Mouse (Mus musculus): ENCODE results near the gene Prpf8. TPM values are rescaled to one million over a fixed set of nuclear protein-coding genes. Genes with fewer than 3 reads are reported as not detected.
A peak's percentile ranks its signal among the peaks of the same experiment; 100 is the strongest.
"Not testable (repeated sequence)": the region's sequence is repeated elsewhere in the genome, so short reads cannot be mapped to it uniquely, and the experiment has no call there.

Gene Prpf8
- 100 to 1,000 TPM; 129 to 140 (median 135) TPM for total RNA-seq (2022)

- DNase-seq (ENCODE audit: low spot score in 2 of 2), result peak; percentile 98 to 99
These were observed at the start of gene Prpf8 for GRCm38 (mm10) chr11:75486601-75487285. Prpf8 (plus strand) TSS chr11:75486816.

DNA sequence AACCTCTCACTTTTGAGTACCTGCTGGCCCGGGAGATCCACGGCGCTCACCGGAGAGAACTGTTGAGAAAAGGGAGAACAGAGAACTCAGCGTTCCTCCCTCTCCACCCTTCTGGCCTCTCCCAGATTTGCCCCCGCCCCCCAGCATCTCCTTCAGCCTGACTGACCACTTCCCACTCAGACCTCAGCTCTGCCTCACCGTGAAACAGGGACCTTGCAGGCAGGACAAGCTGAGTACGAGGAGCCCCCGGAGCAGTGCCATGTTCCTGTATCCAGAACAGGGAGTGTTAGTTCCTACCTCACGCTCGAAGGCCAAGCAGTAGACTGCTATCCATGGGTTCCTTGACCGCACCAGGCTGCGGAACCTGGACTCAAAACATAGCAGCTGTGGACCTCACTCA is 48.4 kb upstream of the Prpf8 start:
- DNase-seq (ENCODE audit: low spot score in 2 of 2), result no peak

- DNase-seq (ENCODE audit: low spot score in 2 of 2), result no peak
These were observed 47.8 kb upstream of the Prpf8 start for GRCm38 (mm10) chr11:75438804-75439203.

DNA sequence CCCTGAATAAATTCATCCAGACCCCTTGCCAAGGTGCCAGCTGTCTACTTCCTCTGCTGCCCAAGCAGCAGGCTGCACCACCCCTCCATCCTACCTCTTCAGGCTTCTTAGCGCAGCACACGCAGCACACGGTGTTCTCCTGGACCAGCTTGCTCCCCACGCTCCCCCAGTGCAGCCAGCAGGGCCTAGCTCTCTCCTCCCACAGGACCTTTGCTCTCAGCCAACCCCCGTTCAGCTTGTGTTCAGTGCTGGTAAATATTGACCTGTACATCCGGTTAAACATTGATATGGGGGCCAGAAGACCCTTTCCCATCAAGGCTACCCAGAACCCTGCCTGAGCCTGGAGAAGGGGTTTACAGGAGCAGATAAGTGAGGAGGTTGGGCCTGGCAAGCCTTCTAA is 47.3 kb upstream of the Prpf8 start, which contains the start of gene Serpinf2:
Serpinf2 (minus strand) TSS at position 229 of the 400 bp plus-strand sequence.
- no peak for DNase-seq (ENCODE audit: low spot score in 2 of 2)

DNA sequence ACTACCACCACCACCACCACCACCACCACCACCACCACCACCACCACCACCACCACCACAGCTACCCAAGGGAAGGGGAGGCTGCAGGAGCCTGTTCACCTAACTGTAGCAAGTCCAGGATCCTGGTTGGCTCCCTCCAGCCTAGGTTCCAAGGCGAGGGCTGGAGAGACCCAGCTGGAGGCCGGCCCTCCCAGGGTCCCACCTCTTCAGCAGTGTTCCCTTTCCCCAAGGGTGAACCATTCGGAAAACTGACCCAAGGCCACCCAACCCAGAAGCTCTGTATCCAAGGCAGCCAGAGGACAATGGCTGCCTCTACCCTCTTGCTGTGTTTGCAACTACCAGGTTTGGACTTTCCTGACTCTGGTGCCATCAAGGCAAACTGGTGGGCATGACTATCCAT is 46.7 kb upstream of the Prpf8 start:
- DNase-seq (ENCODE audit: low spot score in 2 of 2), result no peak

DNA sequence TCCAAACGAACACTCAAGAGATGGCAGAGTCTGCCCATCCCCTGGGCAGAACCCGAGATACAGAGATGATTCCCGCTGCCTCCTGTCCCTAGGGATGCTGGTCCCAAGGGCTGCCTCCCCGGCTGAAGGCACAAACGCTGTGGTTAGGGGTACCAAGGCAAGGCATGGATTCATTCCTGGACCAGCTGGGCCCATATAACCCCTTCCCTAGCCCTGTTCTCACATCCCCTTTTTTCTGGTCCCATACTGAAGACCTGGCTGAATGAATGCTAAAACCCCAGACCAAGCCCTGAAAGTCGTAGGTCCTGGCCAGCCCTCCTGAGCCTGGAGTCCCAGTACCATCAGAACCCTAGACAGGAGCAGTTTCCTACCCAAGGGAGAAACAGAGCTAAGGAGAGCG is 45.6 kb upstream of the Prpf8 start:
- no peak for DNase-seq (ENCODE audit: low spot score in 2 of 2)

GRCm38 (mm10) chr11:75441601-75442000 is 45.0 kb upstream of the Prpf8 start:
- DNase-seq (ENCODE audit: low spot score in 2 of 2), result no peak

- DNase-seq (ENCODE audit: low spot score in 2 of 2), result no peak
These were observed 42.9 kb upstream of the Prpf8 start for GRCm38 (mm10) chr11:75443711-75444110.

- DNase-seq (ENCODE audit: low spot score in 2 of 2), result no peak
These were observed 38.0 kb upstream of the Prpf8 start for GRCm38 (mm10) chr11:75448575-75448974.

DNA sequence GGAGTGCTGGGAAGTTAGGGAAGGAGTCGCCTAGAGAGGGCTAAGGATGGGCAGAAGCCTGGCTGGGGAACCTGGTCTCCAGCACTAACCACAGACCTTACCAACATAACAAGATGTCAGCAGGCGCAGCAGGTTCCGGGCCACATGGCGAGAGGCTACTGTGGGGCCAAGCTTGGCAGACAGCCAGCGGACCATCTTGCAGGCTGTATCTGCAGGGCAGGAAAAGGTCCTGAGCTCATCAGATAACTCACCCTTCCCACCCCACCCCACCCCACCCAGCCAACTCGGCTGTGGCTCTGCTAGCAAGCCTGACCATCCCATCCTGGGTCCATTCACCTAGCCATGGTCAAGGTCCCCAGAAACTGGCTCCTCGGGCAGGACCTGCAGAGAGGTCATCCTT is 36.9 kb upstream of the Prpf8 start:
- no peak for DNase-seq (ENCODE audit: low spot score in 2 of 2)

DNA sequence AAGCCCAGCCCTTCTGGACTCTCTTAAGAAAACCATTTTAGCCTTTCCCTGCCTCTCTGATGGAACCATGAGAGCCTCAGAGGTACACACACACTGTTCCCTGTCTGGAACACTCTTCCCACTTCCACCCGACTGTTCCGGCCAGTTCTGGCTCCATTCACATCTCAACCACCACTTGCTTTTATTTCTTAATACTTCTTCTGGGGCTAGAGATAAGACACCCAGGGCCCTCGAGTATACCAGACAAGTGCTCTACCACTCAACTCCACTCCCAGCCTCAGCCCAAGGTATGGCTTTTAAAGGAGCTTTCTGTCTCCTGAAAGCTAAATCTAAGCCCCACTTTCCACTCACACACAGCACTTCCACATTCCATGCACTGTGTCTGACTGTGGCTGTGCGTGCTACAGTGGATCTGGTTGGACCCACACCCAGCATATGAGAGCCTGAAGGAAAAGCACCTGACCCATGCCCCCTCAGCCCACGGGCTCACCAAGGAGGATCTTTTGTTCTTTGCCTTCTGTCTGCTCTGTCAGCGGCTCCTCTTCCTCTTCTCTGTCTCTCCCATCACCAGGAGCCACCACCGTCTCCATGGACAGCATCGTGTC is 36.2 kb upstream of the Prpf8 start:
- DNase-seq (ENCODE audit: low spot score in 2 of 2), result no peak

GRCm38 (mm10) chr11:75450936-75451335 is 35.7 kb upstream of the Prpf8 start:
- no peak for DNase-seq (ENCODE audit: low spot score in 2 of 2)

GRCm38 (mm10) chr11:75452081-75452480 is 34.5 kb upstream of the Prpf8 start:
- DNase-seq (ENCODE audit: low spot score in 2 of 2), result no peak

GRCm38 (mm10) chr11:75452812-75453557 is 33.6 kb upstream of the Prpf8 start:
- DNase-seq (ENCODE audit: low spot score in 2 of 2), result no peak

DNA sequence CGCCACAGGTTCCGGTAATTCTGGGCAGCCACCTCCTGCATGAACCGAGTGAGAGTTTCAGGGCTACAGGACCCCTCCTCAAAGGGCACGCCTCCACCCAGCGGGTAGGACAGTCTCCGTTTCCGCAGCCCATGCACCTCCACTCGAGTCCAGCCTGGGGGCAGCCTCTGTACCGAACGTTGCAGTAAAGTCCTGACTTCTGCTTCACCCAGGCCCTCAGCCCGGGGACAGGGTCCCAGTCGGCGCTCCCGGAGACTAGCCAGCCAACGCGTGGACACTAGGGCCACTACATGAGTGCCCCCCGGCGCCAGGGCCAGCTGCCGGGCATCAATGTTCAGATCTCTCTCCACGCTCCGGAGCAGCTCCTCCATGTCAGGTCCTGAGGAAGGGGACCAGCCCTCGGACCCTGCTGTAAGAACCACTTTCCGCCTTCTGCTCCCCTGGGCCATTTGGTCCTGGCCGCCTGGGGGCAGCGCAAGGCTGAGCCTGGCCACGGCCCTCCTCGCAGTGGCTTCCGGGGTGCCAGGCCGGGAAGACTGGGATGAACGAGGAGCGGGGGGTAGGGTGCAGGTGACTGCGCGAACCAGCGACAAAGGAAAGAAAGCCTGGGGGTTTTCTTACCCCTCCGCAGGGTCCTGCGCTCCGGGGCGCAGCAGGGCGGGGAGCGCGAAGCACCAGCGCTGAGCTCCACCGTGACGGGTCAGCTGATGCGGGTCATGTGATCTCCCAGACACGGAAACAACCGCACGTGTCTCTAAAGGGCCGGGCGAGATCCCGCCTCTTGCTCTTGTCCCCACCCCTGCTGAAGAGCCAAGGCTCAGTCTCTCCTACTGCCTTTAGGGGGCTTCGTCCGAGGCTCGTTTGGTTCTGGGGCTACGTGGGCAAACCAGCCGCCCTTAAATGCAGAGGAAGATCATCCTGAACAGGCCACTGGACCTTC is 32.4 kb upstream of the Prpf8 start, which contains the start of gene Wdr81:
Wdr81 (minus strand) TSS at position 727 of the 940 bp plus-strand sequence.
- peak; percentile 85 to 88 for DNase-seq (ENCODE audit: low spot score in 2 of 2)

- DNase-seq (ENCODE audit: low spot score in 2 of 2), result no peak
These were observed 31.4 kb upstream of the Prpf8 start for GRCm38 (mm10) chr11:75455041-75455736.

DNA sequence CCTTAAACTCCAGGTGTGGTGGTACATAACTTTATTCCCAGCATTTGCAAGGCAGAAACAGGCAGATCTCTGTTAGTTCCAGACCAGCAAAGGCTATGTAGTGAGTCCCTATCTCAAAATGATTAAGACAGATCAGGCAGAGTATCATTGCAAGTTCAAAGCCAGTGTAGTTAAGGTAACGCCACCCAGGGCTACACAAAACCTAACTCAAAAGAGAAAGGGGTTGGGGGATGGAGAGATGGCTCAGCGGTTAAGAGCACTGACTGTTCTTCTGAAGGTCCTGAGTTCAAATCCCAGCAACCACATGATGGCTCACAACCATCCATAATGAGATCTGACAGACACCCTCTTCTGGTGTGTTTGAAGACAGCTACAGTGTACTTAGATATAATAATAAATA is 30.6 kb upstream of the Prpf8 start:
- DNase-seq (ENCODE audit: low spot score in 2 of 2), result not testable (repeated sequence)

- DNase-seq (ENCODE audit: low spot score in 2 of 2), result no peak
These were observed 30.2 kb upstream of the Prpf8 start for GRCm38 (mm10) chr11:75456440-75456871.

GRCm38 (mm10) chr11:75458169-75458568 is 28.4 kb upstream of the Prpf8 start:
- DNase-seq (ENCODE audit: low spot score in 2 of 2), result no peak

- no peak for DNase-seq (ENCODE audit: low spot score in 2 of 2)
These were observed 28.0 kb upstream of the Prpf8 start for GRCm38 (mm10) chr11:75458628-75459041.
